Mouse (Mus musculus): ENCODE measurements at regions not wholly inside any gene's neighbourhood (a gene's known extent, or its start where the extent isn't known, plus 50 kb on each side); places are given as distances from the start of the nearest gene placed in this dataset.
A peak's percentile ranks its signal among the peaks of the same experiment; 100 is the strongest.

- TF ChIP-seq CTCF (conservative IDR thresholded peaks at IDR 0.05; ENCODE audit: insufficient read depth, insufficient read length, low read depth, low read length) (0 out of 2 replicates have a peak, but pooled peaks have one; percentile 9), POLR2A (IDR thresholded peaks at IDR 0.05; ENCODE audit: low read depth, low read length) (no peak)
Observed at GRCm38 (mm10) chr6:31169868-31170600, 211.2 kb upstream of the Klf14 start.

Measured in kidney, adult 2 months (tissue).